Mouse (Mus musculus): ENCODE results near the gene Stard13. TPM values are rescaled to one million over a fixed set of nuclear protein-coding genes. Genes with fewer than 3 reads are reported as not detected.

Gene Stard13
- total RNA-seq, 2 experiments from 2014 or later, result 18.4 to 22.4 TPM

GRCm38 (mm10) chr5:151187336-151187735 is 46.3 kb downstream of the Stard13 start:
- no peak for DNase-seq (ENCODE audit: low spot score)

DNA sequence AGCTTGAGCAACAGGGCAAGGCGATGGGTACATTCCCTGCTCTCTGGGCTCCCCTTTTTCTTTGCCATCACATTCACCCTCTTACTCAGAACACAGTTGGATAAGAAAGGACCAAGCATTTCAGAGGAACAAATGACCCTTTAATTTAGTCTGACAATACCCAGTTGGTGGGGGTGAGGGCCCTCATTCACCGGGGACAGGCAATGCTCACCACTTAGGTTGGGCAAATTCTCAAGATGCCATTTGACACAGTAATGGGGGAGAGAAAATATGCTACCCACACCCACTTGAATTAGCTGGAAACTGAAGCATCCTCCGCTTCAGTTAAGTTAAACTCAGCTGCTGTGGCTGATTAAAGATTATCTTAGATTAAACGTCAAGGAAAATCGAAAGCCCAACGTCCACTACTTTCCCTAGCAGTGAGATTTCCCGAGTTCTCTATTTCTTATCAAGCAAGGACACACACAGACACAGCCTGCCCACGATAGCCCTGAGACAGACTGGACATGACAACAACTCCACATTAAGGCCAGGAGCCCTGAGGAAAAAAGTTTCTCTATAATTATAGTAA is 48.3 kb downstream of the Stard13 start:
- intact Hi-C loops (cut with DNase I), result loop anchor here (5.0 kb wide), 1 partner anchor 138 kb away; no protein-coding TSS in a partner anchor
- DNase-seq (ENCODE audit: low spot score), result no peak

More at GRCm38 (mm10) chr5:151187336-151187735, 46.3 kb downstream of the Stard13 start:
- intact Hi-C loops (cut with DNase I), result loop anchor here (5.0 kb wide), 1 partner anchor 140 kb away; no protein-coding TSS in a partner anchor

DNA sequence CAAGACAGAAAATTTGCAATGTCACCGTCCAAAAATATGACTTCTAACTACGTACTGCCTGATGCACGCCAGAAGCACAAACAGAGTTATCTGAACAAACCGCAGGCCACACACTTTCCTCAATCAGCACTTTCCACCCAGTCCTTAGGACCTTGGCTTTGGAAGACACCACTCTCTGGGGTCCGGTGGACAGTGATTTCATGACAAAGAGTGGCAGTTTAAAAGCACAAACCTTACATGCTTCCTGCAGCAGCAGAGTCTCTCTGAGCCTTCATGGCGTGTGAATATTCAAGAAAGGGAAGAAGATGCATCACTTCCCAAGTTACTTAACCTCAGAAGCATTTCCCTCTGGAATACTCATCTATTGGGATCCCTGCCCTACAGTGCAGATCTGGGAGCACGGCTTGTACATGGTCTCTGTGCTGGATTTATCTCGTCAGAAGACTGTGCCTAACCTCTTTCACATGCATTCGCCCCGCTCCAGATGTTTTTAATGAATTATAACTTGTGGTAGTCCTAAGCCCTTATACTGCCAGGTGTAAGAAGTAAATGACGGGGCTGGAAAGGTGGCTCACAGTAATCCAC is 49.9 kb downstream of the Stard13 start:
- DNase-seq (ENCODE audit: low spot score), result no peak
- intact Hi-C loops (cut with DNase I), result loop anchor here (5.0 kb wide), 1 partner anchor 41 kb away; no protein-coding TSS in a partner anchor

DNA sequence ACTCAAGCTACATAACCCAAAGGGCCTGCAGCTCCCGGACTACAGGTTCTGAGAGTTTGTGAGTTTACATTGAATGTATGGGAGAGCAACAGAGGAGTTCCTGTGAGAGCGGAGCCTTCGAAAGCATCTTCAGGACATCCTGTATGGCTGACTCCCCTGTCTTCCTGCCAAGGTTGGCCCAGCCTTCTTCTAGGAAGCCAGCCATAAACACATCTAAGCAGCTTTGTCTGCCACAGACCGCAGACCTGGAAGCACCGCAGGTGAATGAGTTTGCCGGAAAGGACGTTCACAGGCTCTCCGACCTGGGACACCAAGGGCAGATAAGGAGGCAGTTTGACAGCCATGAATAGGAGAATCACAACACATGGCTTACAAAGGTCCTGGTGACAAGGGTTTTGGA is 52.3 kb downstream of the Stard13 start:
- DNase-seq (ENCODE audit: low spot score), result no peak
- intact Hi-C loops (cut with DNase I), result loop anchor here (5.0 kb wide), 1 partner anchor 39 kb away; no protein-coding TSS in a partner anchor

- DNase-seq (ENCODE audit: low spot score), result no peak
- intact Hi-C loops (cut with DNase I), result loop anchor here (5.0 kb wide), 1 partner anchor 38 kb away; no protein-coding TSS in a partner anchor
Measured at GRCm38 (mm10) chr5:151180176-151180785, 53.4 kb downstream of the Stard13 start.

DNA sequence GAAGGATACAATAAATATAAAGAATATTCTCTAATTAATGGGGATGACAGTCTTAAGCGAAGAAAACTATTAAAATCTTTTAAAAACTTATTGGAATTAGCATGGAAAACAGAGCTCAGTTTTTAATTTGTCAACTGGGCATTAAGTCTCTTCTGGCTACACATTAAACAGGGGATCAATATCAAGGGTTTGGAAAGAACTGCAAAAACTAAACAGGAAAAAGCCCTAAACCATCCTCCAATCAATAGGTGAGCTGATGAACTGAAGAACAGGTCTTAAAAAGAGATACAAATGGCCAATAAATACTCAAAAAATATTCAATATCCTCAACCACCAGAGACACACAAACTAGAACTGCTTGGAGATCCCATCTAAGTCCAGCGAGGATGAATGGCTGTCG is 56.5 kb downstream of the Stard13 start:
- DNase-seq (ENCODE audit: low spot score), result no peak
- intact Hi-C loops (cut with DNase I), result no loop called here

- DNase-seq (ENCODE audit: low spot score), result no peak
- intact Hi-C loops (cut with DNase I), result no loop called here
Measured at GRCm38 (mm10) chr5:151175897-151176313, 57.7 kb downstream of the Stard13 start.

DNA sequence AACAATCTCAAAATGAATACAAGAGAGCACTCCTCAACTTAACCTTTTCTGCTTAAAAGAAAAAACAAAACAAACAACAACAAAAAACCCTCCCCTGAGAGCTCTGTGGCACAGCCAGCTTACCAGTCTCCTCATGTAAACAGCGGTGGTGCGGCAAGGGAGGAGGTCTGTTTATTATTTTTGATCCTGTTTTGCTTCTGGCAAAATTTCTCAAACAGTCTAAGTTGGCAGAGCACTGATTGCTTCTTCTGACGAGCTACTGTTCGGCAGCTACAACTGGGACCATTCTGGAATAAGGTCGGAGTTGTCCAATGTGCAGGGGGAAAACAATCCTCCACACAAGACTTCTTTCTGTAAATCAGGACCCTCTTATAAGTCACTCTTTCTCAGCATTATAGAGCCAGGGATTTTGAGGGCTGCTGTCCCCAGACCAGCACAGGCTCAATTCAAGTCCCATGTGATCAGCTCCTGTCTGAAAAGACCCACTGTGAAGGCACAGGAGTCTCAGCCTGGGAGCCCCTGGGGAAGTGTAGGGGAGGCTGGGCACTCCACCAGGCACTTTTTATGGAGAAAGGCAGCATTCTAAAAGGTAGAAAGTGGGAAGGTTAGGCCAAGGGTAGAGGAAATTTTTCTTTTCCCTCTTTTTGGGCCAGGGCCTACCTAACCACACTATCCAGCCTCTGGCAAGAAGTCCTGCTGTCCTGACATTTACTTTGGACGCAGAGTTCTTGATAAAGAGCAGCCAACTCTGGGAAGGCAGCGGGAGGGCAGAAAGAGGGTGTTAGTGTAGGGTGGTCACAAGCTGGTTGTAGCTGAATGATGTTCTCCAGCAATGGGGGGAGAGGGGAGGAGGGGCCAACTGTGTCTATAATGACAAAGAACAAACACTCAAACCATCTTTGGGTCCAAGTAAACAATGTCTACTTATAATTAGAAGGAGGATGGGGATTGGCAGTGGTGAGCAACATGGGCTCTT is 58.9 kb downstream of the Stard13 start:
- intact Hi-C loops (cut with DNase I), result no loop called here
- peak; percentile 17 for DNase-seq (ENCODE audit: low spot score)

- no peak for DNase-seq (ENCODE audit: low spot score)
- intact Hi-C loops (cut with DNase I), result no loop called here
Measured at GRCm38 (mm10) chr5:151173774-151174173, 59.9 kb downstream of the Stard13 start.

DNA sequence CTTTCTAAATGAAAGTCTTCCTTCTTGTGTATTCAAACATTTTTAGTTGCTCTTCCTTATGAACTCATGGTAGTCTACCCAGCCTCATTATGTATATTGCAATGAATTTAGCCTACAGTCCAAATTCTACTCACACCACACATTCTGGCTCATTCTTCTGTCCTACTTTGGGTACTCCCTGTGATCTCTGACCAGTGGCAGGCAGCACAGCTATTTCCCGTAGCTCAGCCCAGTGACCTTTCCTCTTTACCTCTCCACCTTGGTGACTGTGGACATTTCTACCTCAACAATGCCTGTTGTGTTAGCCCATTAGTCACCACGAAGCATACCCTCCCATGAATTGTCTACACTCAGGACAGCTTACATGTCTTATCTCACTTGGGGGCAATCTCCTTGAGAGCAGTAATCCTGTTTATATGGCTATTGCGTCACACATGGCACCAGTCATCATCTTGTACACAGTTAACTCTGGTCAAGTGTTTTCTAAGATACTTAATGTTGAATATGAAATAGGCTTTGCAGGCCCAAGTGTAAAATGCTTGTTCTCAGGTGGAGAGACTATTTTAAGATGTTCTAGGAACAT is 63.4 kb downstream of the Stard13 start:
- intact Hi-C loops (cut with DNase I), result no loop called here
- DNase-seq (ENCODE audit: low spot score), result no peak

DNA sequence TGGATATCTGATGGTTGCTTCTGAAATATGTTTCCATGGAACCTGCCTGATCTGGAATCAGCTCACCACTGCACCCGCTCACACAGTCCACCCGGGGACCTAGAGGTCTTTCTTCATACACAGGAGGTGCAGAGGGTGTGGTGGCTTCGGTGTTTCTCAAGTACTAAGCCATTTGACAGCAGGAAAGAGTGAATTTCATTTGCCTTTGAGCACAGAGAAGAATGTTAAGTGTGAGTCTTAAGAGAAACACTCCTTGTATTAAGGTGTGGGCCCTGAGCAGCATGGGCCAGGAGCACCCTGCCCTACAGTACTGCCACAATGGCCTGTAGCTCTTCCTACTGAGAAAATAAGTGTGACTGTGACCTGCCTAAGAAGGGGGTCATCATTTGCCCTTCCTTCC is 65.4 kb downstream of the Stard13 start:
- intact Hi-C loops (cut with DNase I), result no loop called here
- DNase-seq (ENCODE audit: low spot score), result no peak

DNA sequence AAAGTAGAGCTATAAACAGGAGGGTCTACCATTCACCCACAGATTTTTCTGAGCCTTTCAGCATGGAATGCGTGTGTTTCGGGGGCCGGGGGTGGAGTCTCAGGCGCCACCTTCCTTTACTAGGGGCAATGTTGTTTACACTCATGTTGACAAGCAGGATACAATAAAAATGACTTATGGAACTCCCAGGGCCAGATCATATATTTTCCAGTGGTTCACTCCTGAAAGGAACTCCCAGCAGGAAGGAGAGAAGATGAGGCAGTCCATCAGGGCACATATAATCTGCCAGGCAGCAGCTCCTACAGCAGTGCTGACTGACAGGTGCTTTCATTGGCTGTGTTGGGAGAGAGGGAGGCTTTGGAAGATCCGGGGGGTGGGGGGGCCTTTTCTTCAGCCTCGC is 66.0 kb downstream of the Stard13 start:
- no peak for DNase-seq (ENCODE audit: low spot score)
- intact Hi-C loops (cut with DNase I), result no loop called here

- DNase-seq (ENCODE audit: low spot score), result peak; percentile 47
- intact Hi-C loops (cut with DNase I), result no loop called here
Measured at GRCm38 (mm10) chr5:151166266-151166665, 67.4 kb downstream of the Stard13 start.

DNA sequence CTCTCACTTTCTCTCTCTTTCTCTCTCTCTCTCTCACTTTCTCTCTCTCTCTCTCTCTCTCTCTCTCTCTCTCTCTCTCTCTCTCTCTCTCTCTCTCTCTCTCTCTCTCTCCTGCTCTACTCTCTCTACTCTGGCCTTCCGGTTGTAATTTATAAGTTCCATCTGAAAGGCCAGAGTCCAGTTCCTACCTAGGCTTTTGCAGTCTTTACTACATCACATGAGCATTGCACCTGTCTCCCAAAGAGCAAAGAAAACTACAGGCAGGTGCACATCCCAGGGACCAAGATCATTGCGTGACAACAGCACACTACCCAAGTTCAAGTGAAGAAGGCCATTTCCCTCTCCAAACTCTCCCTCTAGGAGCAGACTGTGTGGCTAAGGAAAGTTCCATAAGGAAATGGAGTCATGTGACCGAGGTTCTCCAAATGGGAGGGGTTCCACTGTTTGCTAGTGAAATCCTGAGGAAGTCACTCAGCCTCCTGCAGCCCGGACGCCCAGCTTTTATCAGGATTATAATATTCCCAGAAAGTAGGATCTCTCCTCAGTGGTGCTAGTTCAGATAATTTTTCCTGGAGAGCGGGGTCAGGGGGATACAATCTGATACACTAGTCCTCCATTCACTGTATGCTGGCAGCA is 68.1 kb downstream of the Stard13 start:
- no peak for DNase-seq (ENCODE audit: low spot score)
- intact Hi-C loops (cut with DNase I), result no loop called here

- intact Hi-C loops (cut with DNase I), result no loop called here
Measured at GRCm38 (mm10) chr5:151164815-151165214, 68.8 kb downstream of the Stard13 start.

DNA sequence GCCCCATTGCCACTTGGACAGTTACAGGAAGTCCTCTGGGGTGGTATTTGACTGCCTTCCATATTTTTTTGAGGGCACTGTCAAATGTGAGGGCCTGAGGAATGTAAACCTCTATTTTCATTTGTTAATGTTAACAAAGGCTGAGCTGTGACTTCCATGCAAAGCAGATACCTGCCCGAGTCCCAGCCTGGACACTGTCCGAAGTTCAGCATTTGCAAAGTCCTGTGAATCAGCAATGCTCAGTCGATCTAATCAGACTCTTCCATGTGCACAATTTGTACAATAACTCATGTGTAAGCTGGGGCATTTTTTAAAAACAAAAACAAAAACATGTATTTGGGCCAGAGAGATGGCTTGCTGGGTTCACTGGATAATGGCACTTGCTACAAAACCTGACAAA is 71.0 kb downstream of the Stard13 start:
- intact Hi-C loops (cut with DNase I), result no loop called here
- DNase-seq (ENCODE audit: low spot score), result no peak

More at GRCm38 (mm10) chr5:151164815-151165214, 68.8 kb downstream of the Stard13 start:
- DNase-seq (ENCODE audit: low spot score), result no peak

- intact Hi-C loops (cut with DNase I), result no loop called here
Measured at GRCm38 (mm10) chr5:151155247-151155646, 78.4 kb downstream of the Stard13 start.

GRCm38 (mm10) chr5:151154780-151155179 is 78.9 kb downstream of the Stard13 start:
- peak; percentile 42 for DNase-seq (ENCODE audit: low spot score)
- intact Hi-C loops (cut with DNase I), result no loop called here

More at GRCm38 (mm10) chr5:151155247-151155646, 78.4 kb downstream of the Stard13 start:
- no peak for DNase-seq (ENCODE audit: low spot score)

DNA sequence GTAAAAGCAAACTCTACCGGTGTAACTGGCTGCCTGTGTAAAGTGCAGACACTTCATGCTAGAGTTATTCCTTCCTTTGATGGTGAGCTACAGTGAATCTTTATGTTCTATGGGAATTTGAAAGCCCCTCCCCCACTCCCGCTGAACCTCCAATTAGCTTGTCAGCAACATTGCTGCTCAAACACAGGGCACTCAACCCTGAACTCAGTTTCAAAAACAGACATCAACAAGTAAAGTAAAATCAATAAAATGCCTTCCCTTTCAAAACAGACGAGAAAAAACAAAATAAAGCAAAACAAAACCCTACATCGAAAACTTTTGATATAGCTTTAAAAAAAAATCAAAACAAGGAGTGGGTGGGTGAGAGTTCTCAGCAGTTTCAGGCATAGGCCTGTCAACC is 79.6 kb downstream of the Stard13 start:
- intact Hi-C loops (cut with DNase I), result no loop called here

More for the DNA sequence above, 79.6 kb downstream of the Stard13 start:
- DNase-seq (ENCODE audit: low spot score), result no peak

All from heart, postnatal 25 days (tissue).